Mouse (Mus musculus): ENCODE data around the gene Sept9. TPM values are rescaled to one million over a fixed set of nuclear protein-coding genes. Genes with fewer than 3 reads are reported as not detected.
A peak's percentile ranks its signal among the peaks of the same experiment; 100 is the strongest.

Sept9 gene
- polyA plus RNA-seq, 1 experiment from 2014 or later, result 96.5 TPM

- DNase-seq (ENCODE audit: low spot score) (no peak), ATAC-seq (ENCODE audit: low FRiP score) (no peak)
- peaks cover 42% of the 10 kb centered on the region for H3K4me1 ChIP-seq (replicated peaks; ENCODE audit: control insufficient read depth, insufficient read depth, low read length)
- no peaks in the 10 kb centered on the region for H3K36me3 ChIP-seq (replicated peaks; ENCODE audit: control insufficient read depth, insufficient read depth)
- H3K27ac ChIP-seq, result no peak overlapping the region
- no peak overlapping the region for H3K4me2 ChIP-seq (replicated peaks)
- no peaks in the 10 kb centered on the region for H3K9me3 ChIP-seq (ENCODE audit: control insufficient read depth, low read length)
- H3K4me3 ChIP-seq (replicated peaks; ENCODE audit: low read length), result no peak overlapping the region
- H3K9ac ChIP-seq, result no peak overlapping the region
- H3K27me3 ChIP-seq (ENCODE audit: control insufficient read depth, insufficient read depth, low read length), result no peaks in the 10 kb centered on the region
- 88% methylated on average over 7 of the region's 7 CpGs for WGBS
These were observed 114.6 kb downstream of the Sept9 start for GRCm38 (mm10) chr11:117314026-117314425.

- H3K27me3 ChIP-seq (ENCODE audit: control insufficient read depth, insufficient read depth, low read length), result no peaks in the 10 kb centered on the region
- no peak for ATAC-seq (ENCODE audit: low FRiP score)
- H3K9me3 ChIP-seq (ENCODE audit: control insufficient read depth, low read length), result no peaks in the 10 kb centered on the region
- 94% methylated on average over 8 of the region's 8 CpGs for WGBS
- no peak overlapping the region for H3K4me3 ChIP-seq (replicated peaks; ENCODE audit: low read length)
- no peaks in the 10 kb centered on the region for H3K36me3 ChIP-seq (replicated peaks; ENCODE audit: control insufficient read depth, insufficient read depth)
- DNase-seq (ENCODE audit: low spot score), result no peak
- H3K4me1 ChIP-seq (replicated peaks; ENCODE audit: control insufficient read depth, insufficient read depth, low read length), result peaks cover 37% of the 10 kb centered on the region
- no peak overlapping the region for H3K9ac ChIP-seq
- H3K27ac ChIP-seq, result no peak overlapping the region
- H3K4me2 ChIP-seq (replicated peaks), result no peak overlapping the region
These were observed 115.1 kb downstream of the Sept9 start for GRCm38 (mm10) chr11:117314520-117314919.

- no peak overlapping the region for H3K9ac ChIP-seq
- no peak for DNase-seq (ENCODE audit: low spot score)
- H3K9me3 ChIP-seq (ENCODE audit: control insufficient read depth, low read length), result no peaks in the 10 kb centered on the region
- H3K4me1 ChIP-seq (replicated peaks; ENCODE audit: control insufficient read depth, insufficient read depth, low read length), result peaks cover 44% of the 10 kb centered on the region
- no peak for ATAC-seq (ENCODE audit: low FRiP score)
- WGBS, result 74% methylated on average over 11 of the region's 11 CpGs
- no peak overlapping the region for H3K4me3 ChIP-seq (replicated peaks; ENCODE audit: low read length)
- no peaks in the 10 kb centered on the region for H3K27me3 ChIP-seq (ENCODE audit: control insufficient read depth, insufficient read depth, low read length)
- H3K27ac ChIP-seq, result no peak overlapping the region
- H3K4me2 ChIP-seq (replicated peaks), result no peak overlapping the region
- no peaks in the 10 kb centered on the region for H3K36me3 ChIP-seq (replicated peaks; ENCODE audit: control insufficient read depth, insufficient read depth)
These were observed 115.8 kb downstream of the Sept9 start for GRCm38 (mm10) chr11:117315309-117315708.

- H3K27ac ChIP-seq, result peak overlapping the region; percentile 78
- H3K4me1 ChIP-seq (replicated peaks; ENCODE audit: control insufficient read depth, insufficient read depth, low read length), result peaks cover 42% of the 10 kb centered on the region
- H3K4me3 ChIP-seq (replicated peaks; ENCODE audit: low read length), result no peak overlapping the region
- WGBS, result 40% methylated on average over 16 of the region's 16 CpGs
- ATAC-seq (ENCODE audit: low FRiP score) (no peak), DNase-seq (ENCODE audit: low spot score) (no peak)
- H3K9ac ChIP-seq, result 0 out of 2 replicates have a peak overlapping the region, but pooled peaks have one; percentile 40
- H3K4me2 ChIP-seq (replicated peaks), result peak overlapping the region; percentile 29
- no peaks in the 10 kb centered on the region for H3K27me3 ChIP-seq (ENCODE audit: control insufficient read depth, insufficient read depth, low read length)
- H3K9me3 ChIP-seq (ENCODE audit: control insufficient read depth, low read length), result no peaks in the 10 kb centered on the region
- H3K36me3 ChIP-seq (replicated peaks; ENCODE audit: control insufficient read depth, insufficient read depth), result no peaks in the 10 kb centered on the region
These were observed 117.2 kb downstream of the Sept9 start for GRCm38 (mm10) chr11:117316441-117317331.

- Histone ChIP-seq H3K27me3 (ENCODE audit: control insufficient read depth, insufficient read depth, low read length) (no peaks in the 10 kb centered on the region), H3K36me3 (replicated peaks; ENCODE audit: control insufficient read depth, insufficient read depth) (no peaks in the 10 kb centered on the region), H3K4me2 (replicated peaks) (peak overlapping the region; percentile 29), H3K9me3 (ENCODE audit: control insufficient read depth, low read length) (no peaks in the 10 kb centered on the region), H3K4me1 (replicated peaks; ENCODE audit: control insufficient read depth, insufficient read depth, low read length) (peaks cover 42% of the 10 kb centered on the region), H3K4me3 (replicated peaks; ENCODE audit: low read length) (no peak overlapping the region), H3K27ac (peak overlapping the region; percentile 78), H3K9ac (peak overlapping the region; percentile 40; the same call in 1 of the 2 replicates)
- WGBS, result 11% methylated on average over 20 of the region's 20 CpGs
- DNase-seq (ENCODE audit: low spot score), result no peak
- ATAC-seq (ENCODE audit: low FRiP score), result peak; percentile 28; the same call in 1 of the 2 replicates
These were observed 118.1 kb downstream of the Sept9 start for GRCm38 (mm10) chr11:117317429-117318101.

- no peak for ATAC-seq (ENCODE audit: low FRiP score)
These were observed 118.7 kb downstream of the Sept9 start for GRCm38 (mm10) chr11:117318202-117318601.

GRCm38 (mm10) chr11:117318731-117319542, 119.5 kb downstream of the Sept9 start:
- DNase-seq (ENCODE audit: low spot score), result no peak
- Histone ChIP-seq H3K9ac (no peak overlapping the region), H3K27ac (peak overlapping the region; percentile 78), H3K9me3 (ENCODE audit: control insufficient read depth, low read length) (no peaks in the 10 kb centered on the region), H3K36me3 (replicated peaks; ENCODE audit: control insufficient read depth, insufficient read depth) (no peaks in the 10 kb centered on the region), H3K4me1 (replicated peaks; ENCODE audit: control insufficient read depth, insufficient read depth, low read length) (peaks cover 37% of the 10 kb centered on the region), H3K4me3 (replicated peaks; ENCODE audit: low read length) (no peak overlapping the region), H3K4me2 (replicated peaks) (no peak overlapping the region), H3K27me3 (ENCODE audit: control insufficient read depth, insufficient read depth, low read length) (no peaks in the 10 kb centered on the region)
- no peak for ATAC-seq (ENCODE audit: low FRiP score)
- WGBS, result 65% methylated on average over 12 of the region's 12 CpGs

More at GRCm38 (mm10) chr11:117318202-117318601, 118.7 kb downstream of the Sept9 start:
- Histone ChIP-seq H3K4me3 (replicated peaks; ENCODE audit: low read length) (no peak overlapping the region), H3K4me1 (replicated peaks; ENCODE audit: control insufficient read depth, insufficient read depth, low read length) (peaks cover 38% of the 10 kb centered on the region), H3K4me2 (replicated peaks) (0 out of 2 replicates have a peak overlapping the region, but pooled peaks have one; percentile 29), H3K27ac (peak overlapping the region; percentile 78), H3K27me3 (ENCODE audit: control insufficient read depth, insufficient read depth, low read length) (no peaks in the 10 kb centered on the region), H3K9me3 (ENCODE audit: control insufficient read depth, low read length) (no peaks in the 10 kb centered on the region), H3K36me3 (replicated peaks; ENCODE audit: control insufficient read depth, insufficient read depth) (no peaks in the 10 kb centered on the region), H3K9ac (peak overlapping the region; percentile 40; the same call in 1 of the 2 replicates)
- no peak for DNase-seq (ENCODE audit: low spot score)
- 27% methylated on average over 3 of the region's 3 CpGs for WGBS

GRCm38 (mm10) chr11:117319543-117320335, 120.3 kb downstream of the Sept9 start:
- H3K9ac ChIP-seq, result no peak overlapping the region
- H3K27ac ChIP-seq, result peak overlapping the region; percentile 50; the same call in 1 of the 2 replicates
- no peaks in the 10 kb centered on the region for H3K9me3 ChIP-seq (ENCODE audit: control insufficient read depth, low read length)
- DNase-seq (ENCODE audit: low spot score) (no peak), ATAC-seq (ENCODE audit: low FRiP score) (peak; percentile 21; the same call in 1 of the 2 replicates)
- H3K4me3 ChIP-seq (replicated peaks; ENCODE audit: low read length), result no peak overlapping the region
- 40% methylated on average over 14 of the region's 15 CpGs for WGBS
- H3K4me1 ChIP-seq (replicated peaks; ENCODE audit: control insufficient read depth, insufficient read depth, low read length), result peaks cover 42% of the 10 kb centered on the region
- H3K36me3 ChIP-seq (replicated peaks; ENCODE audit: control insufficient read depth, insufficient read depth), result no peaks in the 10 kb centered on the region
- H3K4me2 ChIP-seq (replicated peaks), result no peak overlapping the region
- H3K27me3 ChIP-seq (ENCODE audit: control insufficient read depth, insufficient read depth, low read length), result no peaks in the 10 kb centered on the region

Measured in hindbrain, embryonic 14.5 days (tissue).